Mouse (Mus musculus): ENCODE data around the gene Arhgap15.

- no peak for TF ChIP-seq GATA1 (IDR thresholded peaks at IDR 0.05; ENCODE audit: low read depth, low read length)
- TF ChIP-seq POLR2A (IDR thresholded peaks at IDR 0.05; ENCODE audit: control insufficient read depth in 1 of 2, insufficient read depth in 1 of 2, low read depth in 1 of 2, low read length in 2 of 2, poor library complexity in 1 of 2), result no peak
- TF ChIP-seq BHLHE40 (IDR thresholded peaks at IDR 0.05; ENCODE audit: borderline replicate concordance, low read depth, low read length), result no peak
- TF ChIP-seq MAX (IDR thresholded peaks at IDR 0.05; ENCODE audit: low read length), result no peak
Measured at GRCm38 (mm10) chr2:44309556-44309955, 560.9 kb downstream of the Arhgap15 start.
